Mouse (Mus musculus): ENCODE results near the gene Taar8a. TPM values are rescaled to one million over a fixed set of nuclear protein-coding genes. Genes with fewer than 3 reads are reported as not detected.
"Not testable (repeated sequence)": the region's sequence is repeated elsewhere in the genome, so short reads cannot be mapped to it uniquely, and the experiment has no call there.

The Taar8a gene
- polyA plus RNA-seq (2012; rRNA removed): not detected in 2 replicates

DNA sequence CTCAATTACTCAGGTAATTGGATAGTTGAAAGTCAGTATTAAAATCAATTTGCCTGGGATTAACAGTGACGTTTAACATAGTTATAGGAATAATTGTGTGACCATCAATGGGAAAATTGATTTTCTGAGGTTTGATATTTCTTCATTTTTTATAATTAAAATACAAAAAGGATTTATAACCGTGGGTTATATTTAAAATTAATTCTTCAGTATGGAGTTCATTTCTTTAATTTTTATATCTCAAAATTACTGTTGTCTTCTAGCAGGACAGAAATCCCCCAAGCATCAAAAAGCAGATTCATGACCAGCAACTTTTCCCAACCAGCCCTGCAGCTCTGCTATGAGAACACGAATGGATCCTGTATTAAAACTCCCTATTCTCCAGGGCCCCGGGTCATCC, at the start of gene Taar8a:
Taar8a (plus strand) TSS at position 301 of the 400 bp plus-strand sequence.
- not testable (repeated sequence) for DNase-seq (ENCODE audit: extremely low spot score in 1 of 2, low spot score in 1 of 2)

GRCm38 (mm10) chr10:24026922-24027321, 49.4 kb upstream of the Taar8a start, which contains the start of gene Taar7d:
Gene Taar7d, plus strand, starts transcription at chr10:24027222.
- DNase-seq (ENCODE audit: extremely low spot score in 1 of 2, low spot score in 1 of 2): no peak

- DNase-seq (ENCODE audit: extremely low spot score in 1 of 2, low spot score in 1 of 2): no peak
Measured at GRCm38 (mm10) chr10:24031347-24031746, 45.0 kb upstream of the Taar8a start.

- DNase-seq (ENCODE audit: extremely low spot score in 1 of 2, low spot score in 1 of 2): no peak
Measured at GRCm38 (mm10) chr10:24037314-24037713, 39.0 kb upstream of the Taar8a start, which contains the start of gene Taar7e. Gene Taar7e, plus strand, starts transcription at chr10:24037614.

GRCm38 (mm10) chr10:24040120-24040869, 36.0 kb upstream of the Taar8a start:
- no peak for DNase-seq (ENCODE audit: extremely low spot score in 1 of 2, low spot score in 1 of 2)

- no peak for DNase-seq (ENCODE audit: extremely low spot score in 1 of 2, low spot score in 1 of 2)
Measured at GRCm38 (mm10) chr10:24049210-24049609, 27.1 kb upstream of the Taar8a start, which contains the start of gene Taar7f. Gene Taar7f, plus strand, starts transcription at chr10:24049510.

- no peak for DNase-seq (ENCODE audit: extremely low spot score in 1 of 2, low spot score in 1 of 2)
Measured at GRCm38 (mm10) chr10:24052039-24052438, 24.3 kb upstream of the Taar8a start.

DNA sequence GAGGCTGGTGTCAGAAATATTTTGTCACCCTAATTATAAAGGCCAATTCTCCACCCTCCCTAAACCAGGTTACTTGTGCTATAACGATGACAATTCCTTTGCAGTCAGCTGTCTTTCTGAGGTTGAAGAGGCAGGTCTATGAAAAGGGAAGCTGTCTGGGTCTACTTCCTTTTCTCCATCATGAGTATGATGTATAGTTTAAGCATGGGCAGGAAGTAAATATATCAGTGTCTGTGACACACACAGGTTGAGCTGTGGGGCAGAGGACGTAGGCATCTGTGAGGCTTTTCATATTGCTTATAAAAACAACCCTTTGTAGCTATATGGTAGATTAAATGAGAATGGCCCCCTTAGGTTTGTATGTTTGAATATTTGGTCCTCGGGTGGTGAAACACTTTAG, 17.3 kb upstream of the Taar8a start:
- no peak for DNase-seq (ENCODE audit: extremely low spot score in 1 of 2, low spot score in 1 of 2)

DNA sequence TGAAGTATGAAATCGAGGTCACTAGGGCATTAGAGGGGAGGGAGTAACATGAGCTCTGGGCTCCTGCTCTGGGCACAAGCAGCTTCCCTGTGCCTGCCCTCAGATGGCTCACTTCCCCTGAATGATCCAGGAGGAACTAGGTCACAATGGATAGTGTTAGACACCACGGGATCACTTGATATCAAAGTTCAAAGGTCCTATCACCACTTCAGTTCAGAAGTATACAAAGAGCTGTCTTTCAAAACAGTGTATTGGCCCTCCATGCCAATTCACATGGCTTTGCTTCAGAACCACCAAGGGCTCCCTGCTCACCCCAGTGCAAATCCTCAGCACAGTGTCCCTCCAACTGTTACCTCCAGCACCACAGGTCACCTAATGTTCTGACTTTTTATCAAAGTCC, 1.5 kb upstream of the Taar8a start:
- DNase-seq (ENCODE audit: extremely low spot score in 1 of 2, low spot score in 1 of 2): not testable (repeated sequence)

DNA sequence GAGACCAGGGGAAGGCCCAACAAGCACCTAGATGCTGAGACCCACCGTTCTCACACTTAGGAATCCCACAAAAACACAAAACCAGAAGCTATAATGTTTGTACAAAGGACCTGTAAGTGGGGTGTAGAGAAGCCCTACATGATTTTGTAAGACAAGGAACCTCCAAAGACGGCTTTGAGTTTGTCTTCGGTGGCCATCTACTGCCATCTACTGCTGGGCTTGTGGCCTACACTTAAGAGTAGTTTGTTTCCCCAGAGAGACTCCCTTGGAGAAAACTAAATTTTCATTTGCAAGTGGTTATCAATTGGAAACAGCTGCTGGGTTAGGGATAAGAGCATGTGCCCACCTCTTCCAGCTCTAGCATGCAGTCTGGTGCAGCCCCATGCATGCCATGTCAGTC, 3.9 kb downstream of the Taar8a start:
- peak; percentile 9 to 76 for DNase-seq (ENCODE audit: extremely low spot score in 1 of 2, low spot score in 1 of 2)

DNA sequence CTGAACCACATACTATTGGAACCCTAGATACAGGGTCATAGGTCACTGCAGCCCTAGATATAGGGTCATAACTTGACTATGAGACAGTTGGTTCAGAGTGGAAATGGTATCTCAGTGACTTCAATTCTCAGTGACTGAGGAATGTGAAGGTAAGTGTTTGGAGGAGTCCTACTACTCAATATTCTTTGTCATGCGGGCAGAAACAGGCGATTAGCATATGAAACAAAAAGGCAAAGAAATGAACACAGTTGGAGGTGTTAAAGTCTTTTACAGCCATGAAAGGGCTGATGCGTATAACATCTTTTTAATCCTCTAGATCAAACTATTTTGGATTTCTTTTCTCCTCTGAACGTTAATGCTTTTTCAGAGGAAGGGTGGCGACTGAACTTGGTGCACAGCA, 9.6 kb downstream of the Taar8a start:
- DNase-seq (ENCODE audit: extremely low spot score in 1 of 2, low spot score in 1 of 2): no peak

DNA sequence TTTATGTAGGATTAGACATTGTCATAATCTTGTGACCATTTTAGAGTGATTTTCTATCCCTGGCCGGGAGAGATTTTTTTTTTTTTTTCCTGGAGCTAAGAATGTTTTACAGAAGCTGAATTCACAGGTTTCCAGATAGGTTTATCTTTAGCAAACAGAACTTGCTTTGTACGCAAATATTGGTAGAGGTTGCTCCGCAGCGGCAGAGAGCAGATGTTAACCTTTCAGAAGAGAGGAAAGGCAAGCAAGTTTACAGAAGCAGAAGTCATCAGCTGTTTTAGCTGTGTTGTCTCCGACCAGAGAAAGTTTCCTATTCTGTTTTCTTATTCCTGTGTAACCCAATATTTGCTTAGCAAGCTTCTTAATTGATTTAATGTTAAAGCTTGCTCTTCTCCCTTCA, 10.3 kb downstream of the Taar8a start:
- DNase-seq (ENCODE audit: extremely low spot score in 1 of 2, low spot score in 1 of 2): no peak

- no peak for DNase-seq (ENCODE audit: extremely low spot score in 1 of 2, low spot score in 1 of 2)
Measured at GRCm38 (mm10) chr10:24087168-24087567, 10.9 kb downstream of the Taar8a start.

GRCm38 (mm10) chr10:24092194-24092593, 15.9 kb downstream of the Taar8a start, which contains the start of gene Taar8b:
Gene Taar8b, minus strand, starts transcription at chr10:24092294.
- no peak for DNase-seq (ENCODE audit: extremely low spot score in 1 of 2, low spot score in 1 of 2)

- DNase-seq (ENCODE audit: extremely low spot score in 1 of 2, low spot score in 1 of 2): not testable (repeated sequence)
Measured at GRCm38 (mm10) chr10:24097010-24097409, 20.7 kb downstream of the Taar8a start.

- DNase-seq (ENCODE audit: extremely low spot score in 1 of 2, low spot score in 1 of 2): not testable (repeated sequence)
Measured at GRCm38 (mm10) chr10:24101812-24102211, 25.5 kb downstream of the Taar8a start, which contains the start of gene Taar8c. Gene Taar8c, minus strand, starts transcription at chr10:24101912.

DNA sequence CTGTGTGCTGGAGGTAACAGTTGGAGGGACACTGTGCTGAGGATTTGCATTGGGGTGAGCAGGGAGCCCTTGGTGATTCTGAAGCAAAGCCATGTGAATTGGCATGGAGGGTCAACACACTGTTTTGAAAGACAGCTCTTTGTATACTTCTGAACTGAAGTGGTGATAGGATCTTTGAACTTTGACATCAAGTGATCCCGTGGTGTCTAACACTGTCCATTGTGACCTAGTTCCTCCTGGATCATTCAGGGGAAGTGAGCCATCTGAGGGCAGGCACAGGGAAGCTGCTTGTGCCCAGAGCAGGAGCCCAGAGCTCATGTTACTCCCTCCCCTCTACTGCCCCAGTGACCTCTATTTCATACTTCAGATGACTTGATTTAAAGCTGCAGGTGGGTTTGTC, 27.0 kb downstream of the Taar8a start:
- not testable (repeated sequence) for DNase-seq (ENCODE audit: extremely low spot score in 1 of 2, low spot score in 1 of 2)

GRCm38 (mm10) chr10:24107747-24108146, 31.4 kb downstream of the Taar8a start:
- no peak for DNase-seq (ENCODE audit: extremely low spot score in 1 of 2, low spot score in 1 of 2)

GRCm38 (mm10) chr10:24108236-24108635, 31.9 kb downstream of the Taar8a start:
- DNase-seq (ENCODE audit: extremely low spot score in 1 of 2, low spot score in 1 of 2): no peak

- DNase-seq (ENCODE audit: extremely low spot score in 1 of 2, low spot score in 1 of 2): not testable (repeated sequence)
Measured at GRCm38 (mm10) chr10:24109434-24109833, 33.1 kb downstream of the Taar8a start, which contains the start of gene Taar9. Gene Taar9, minus strand, starts transcription at chr10:24109534.

GRCm38 (mm10) chr10:24111116-24111778, 34.9 kb downstream of the Taar8a start:
- DNase-seq (ENCODE audit: extremely low spot score in 1 of 2, low spot score in 1 of 2): peak in 1 of 2 experiments; percentile 58

All from frontal cortex, adult 2 months (tissue).